7 mouse cellular contexts compared by ENCODE assay signal in the genomic region with DNA sequence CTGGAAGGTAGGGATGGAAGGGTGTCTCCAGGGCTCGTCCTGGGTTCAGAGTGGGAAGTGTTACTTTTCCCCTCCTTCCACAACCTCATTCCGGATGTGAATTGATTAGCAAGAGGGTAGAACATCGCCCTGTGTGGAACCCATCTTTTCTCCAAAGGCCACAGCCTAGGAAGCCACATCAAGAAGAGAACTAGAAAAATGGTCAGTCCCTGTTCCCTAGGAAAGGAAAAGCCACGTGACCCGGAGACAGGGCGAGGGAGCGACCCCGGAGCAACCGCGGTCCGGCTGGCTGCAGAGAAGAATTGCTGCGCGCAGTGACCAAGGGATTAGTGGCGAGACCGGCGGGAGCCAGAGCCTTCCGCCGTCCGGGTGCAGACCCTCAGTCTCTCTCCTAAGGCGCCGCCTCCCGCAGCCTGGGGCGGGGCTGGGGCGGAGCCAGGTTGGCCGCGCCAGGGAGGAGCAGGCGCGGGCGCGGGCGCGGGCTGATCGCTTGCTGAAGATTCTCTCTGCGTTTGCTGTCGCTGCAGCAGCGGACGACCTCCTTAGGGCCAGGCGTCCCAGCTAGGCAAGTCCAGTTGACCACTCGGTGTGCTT. TPM values are rescaled to one million over a fixed set of nuclear protein-coding genes. Genes with fewer than 3 reads are reported as not detected.
A peak's percentile ranks its signal among the peaks of the same experiment; 100 is the strongest.
DNase-seq lines count a peak whose midpoint lies in the region; ATAC-seq and TF ChIP-seq lines count a peak whose summit lies in the region.

A gene (plus strand): TSS at position 489 of the 594 bp plus-strand sequence.

- peak within 1 kb of the TSS; percentile 52 for H3K4me3 ChIP-seq in intestine, embryonic 14.5 days (ENCODE audit: low read depth, low read length)
- peak within 1 kb of the TSS; percentile 72 for H3K4me3 ChIP-seq in midbrain, embryonic 10.5 days
- peak within 1 kb of the TSS; percentile 73 for H3K4me3 ChIP-seq in small intestine, adult 2 months (ENCODE audit: low read depth, low read length)

- TF ChIP-seq CTCF in small intestine, adult 2 months (IDR thresholded peaks at IDR 0.05; ENCODE audit: extremely low read depth, insufficient read length, insufficient replicate concordance, low read depth, low read length) = no peak

- peak; percentile 75 to 85 for DNase-seq in adrenal gland, postnatal 36 days
- DNase-seq in embryo, embryonic 11 days = peak; percentile 91
- peak; percentile 61 for DNase-seq in gastrocnemius, postnatal 25 days
- DNase-seq in intestine, embryonic 14.5 days (ENCODE audit: low spot score) = no peak
- DNase-seq in left cerebral cortex, postnatal 36 days (ENCODE audit: low spot score in 2 of 2) = peak; percentile 48 to 69
- DNase-seq in midbrain, embryonic 10.5 days (ENCODE audit: low spot score) = peak; percentile 86

- ATAC-seq in intestine, embryonic 14.5 days (replicated peaks; ENCODE audit: low FRiP score, low TSS enrichment, low read depth) = peak; percentile 97

- no peaks in the 10 kb centered on the region for H3K27me3 ChIP-seq in intestine, embryonic 14.5 days (replicated peaks; ENCODE audit: control insufficient read depth, insufficient read depth, low read length)
- no peaks in the 10 kb centered on the region for H3K27me3 ChIP-seq in midbrain, embryonic 10.5 days (ENCODE audit: low read depth, poor library complexity, severe bottlenecking)
- H3K27me3 ChIP-seq in small intestine, adult 2 months (ENCODE audit: control insufficient read depth, insufficient read depth, low read length) = no peaks in the 10 kb centered on the region; the same call in 1 of the 2 replicates

- H3K36me3 ChIP-seq in intestine, embryonic 14.5 days (ENCODE audit: control insufficient read depth, insufficient read depth, low read length) = no peaks in the 10 kb centered on the region
- no peaks in the 10 kb centered on the region for H3K36me3 ChIP-seq in midbrain, embryonic 10.5 days
- no peaks in the 10 kb centered on the region for H3K36me3 ChIP-seq in small intestine, adult 2 months (ENCODE audit: control insufficient read depth, insufficient read depth, low read length)

- intact Hi-C loops in left cerebral cortex, postnatal 36 days (cut with DNase I) = no loop called here

- H3K9ac ChIP-seq in intestine, embryonic 14.5 days (ENCODE audit: low read length) = peak within 1 kb of the TSS; percentile 59

- no peaks in the 10 kb centered on the region for H3K4me1 ChIP-seq in intestine, embryonic 14.5 days (replicated peaks; ENCODE audit: control insufficient read depth, insufficient read depth, low read length)
- H3K4me1 ChIP-seq in midbrain, embryonic 10.5 days = peaks cover 7% of the 10 kb centered on the region; the same call in 1 of the 2 replicates
- H3K4me1 ChIP-seq in small intestine, adult 2 months (ENCODE audit: control insufficient read depth, insufficient read depth, insufficient read length, low read length) = no peaks in the 10 kb centered on the region

- no peaks in the 10 kb centered on the region for H3K9me3 ChIP-seq in intestine, embryonic 14.5 days (ENCODE audit: control insufficient read depth, low read length)
- 0 out of 2 replicates have a peak, but pooled peaks cover 3% of the 10 kb centered on the region for H3K9me3 ChIP-seq in midbrain, embryonic 10.5 days (replicated peaks)

- 4% methylated on average over 35 of the region's 39 CpGs for WGBS in intestine, embryonic 14.5 days
- 6% methylated on average over 37 of the region's 39 CpGs for WGBS in midbrain, embryonic 10.5 days
- WGBS in small intestine, adult 2 months = 7% methylated on average over 39 of the region's 39 CpGs

- peak within 1 kb of the TSS; percentile 47 for H3K4me2 ChIP-seq in intestine, embryonic 14.5 days (ENCODE audit: low read length)

- TF ChIP-seq POLR2A in small intestine, adult 2 months (IDR thresholded peaks at IDR 0.05; ENCODE audit: low read depth, low read length) = no peak

- peak within 1 kb of the TSS; percentile 70 for H3K27ac ChIP-seq in intestine, embryonic 14.5 days (ENCODE audit: low read depth)
- H3K27ac ChIP-seq in midbrain, embryonic 10.5 days (replicated peaks) = peak within 1 kb of the TSS; percentile 93
- 0 out of 2 replicates have a peak within 1 kb of the TSS, but pooled peaks have one; percentile 41 for H3K27ac ChIP-seq in small intestine, adult 2 months (ENCODE audit: insufficient read depth, low read depth, low read length)

RNA-seq across cellular contexts. Expression of the gene that starts here (rescaled TPM):
- 10 to 100 TPM; 22.0 to 32.8 TPM for total RNA-seq in adrenal gland, postnatal 36 days (2021)
- 1 to 10 TPM; 6.8 to 7.1 TPM for total RNA-seq in gastrocnemius, postnatal 25 days (2021)
- polyA plus RNA-seq in intestine, embryonic 14.5 days (2014; fragmentation: Nextera tagmentation; extraction: Ambion mirVana) = 23.2 and 27.1 TPM in 2 replicates
- total RNA-seq in left cerebral cortex, postnatal 36 days (2021) = 10 to 100 TPM; 76.9 to 79.4 TPM
- 57.0 and 62.6 TPM in 2 replicates for polyA plus RNA-seq in midbrain, embryonic 10.5 days (2016; fragmentation: Nextera tagmentation; extraction: Ambion mirVana)
- polyA plus RNA-seq in small intestine, adult 2 months (2012; rRNA removed) = 2.3 and 2.6 TPM in 2 replicates

Comparison
In these comparisons a context has a peak if more than half of its experiments do, and no peak if none do; other contexts are left out.
1. H3K27ac ChIP-seq: peak in every context shown above with its lines; median percentile 93 in midbrain, embryonic 10.5 days; 70 in intestine, embryonic 14.5 days; 41 in small intestine, adult 2 months.